Mouse (Mus musculus) hindbrain, embryonic 13.5 days (tissue): ENCODE results near the gene Lrp8. TPM values are rescaled to one million over a fixed set of nuclear protein-coding genes. Genes with fewer than 3 reads are reported as not detected.

Experiments used
- ATAC-seq: fragments of 200-750 bp; cut with Nextera tagmentation; 2 replicates; pipeline ENCODE4 v1.8.0; 2017; ENCODE audit warnings: moderate TSS enrichment; ENCODE audit not compliant: low FRiP score
- H3K27ac ChIP-seq: fragments of 300-500 bp; sonication (generic); 2 replicates; pipeline ENCODE4 v1.5.1; 2015; ENCODE audit warnings: inconsistent platforms, mild to moderate bottlenecking, moderate library complexity
- H3K27me3 ChIP-seq: fragments of 300-500 bp; sonication (generic); 2 replicates; pipeline ENCODE4 v1.6.1; 2015; ENCODE audit warnings: mild to moderate bottlenecking, inconsistent platforms
- H3K36me3 ChIP-seq: fragments of 300-500 bp; sonication (generic); 2 replicates; pipeline ENCODE4 v1.6.1; 2015; ENCODE audit warnings: mild to moderate bottlenecking, inconsistent platforms
- H3K4me1 ChIP-seq: fragments of 300-500 bp; sonication (generic); replicated peaks from 2 replicates; pipeline ENCODE4 v1.6.1; 2015; ENCODE audit warnings: inconsistent platforms
- H3K4me2 ChIP-seq: fragments of 300-500 bp; sonication (generic); 2 replicates; pipeline ENCODE4 v1.6.1; 2015; ENCODE audit warnings: inconsistent platforms, mild to moderate bottlenecking, moderate library complexity
- H3K4me3 ChIP-seq: fragments of 300-500 bp; sonication (generic); 2 replicates; pipeline ENCODE4 v1.5.1; 2015; ENCODE audit warnings: mild to moderate bottlenecking, inconsistent platforms
- H3K9ac ChIP-seq: fragments of 300-500 bp; sonication (generic); 2 replicates; pipeline ENCODE4 v1.6.1; 2015; ENCODE audit warnings: mild to moderate bottlenecking, inconsistent platforms
- H3K9me3 ChIP-seq: fragments of 300-500 bp; sonication (generic); 2 replicates; pipeline ENCODE4 v1.6.1; 2016; ENCODE audit warnings: inconsistent platforms
- WGBS: fragments of 180-500 bp; shearing (Covaris S2); methylation state at CpG from one replicate; pipeline ENCODE4 v1.1.7; 2015; 5-methylcytosine and 5-hydroxymethylcytosine counted together
- polyA plus RNA-seq: library from polyadenylated mRNA; unstranded; fragments of >200 nt; fragmentation: Nextera tagmentation; extraction: Ambion mirVana; gene quantifications from 2 replicates; pipeline ENCODE4 v1.2.1, GENCODE M21; 2015

Lrp8 gene
- polyA plus RNA-seq, 1 experiment from 2014 or later, result 41.7 TPM

- Histone ChIP-seq H3K4me3 (no peak overlapping the region), H3K9ac (peak overlapping the region; percentile 39), H3K4me1 (peaks cover 67% of the 10 kb centered on the region), H3K27ac (0 out of 2 replicates have a peak overlapping the region, but pooled peaks have one; percentile 18), H3K4me2 (no peak overlapping the region), H3K36me3 (peaks cover 67% of the 10 kb centered on the region), H3K27me3 (no peaks in the 10 kb centered on the region), H3K9me3 (no peaks in the 10 kb centered on the region)
- 47% methylated on average over 10 of the region's 10 CpGs for WGBS
- ATAC-seq, result no peak
Observed at GRCm38 (mm10) chr4:107811716-107812330, 9.8 kb downstream of the Lrp8 start.

GRCm38 (mm10) chr4:107812336-107812735 lies 10.3 kb downstream of the Lrp8 start:
- peaks cover 65% of the 10 kb centered on the region for H3K36me3 ChIP-seq
- no peak overlapping the region for H3K4me3 ChIP-seq
- no peaks in the 10 kb centered on the region for H3K9me3 ChIP-seq
- peak overlapping the region; percentile 48; the same call in 1 of the 2 replicates for H3K27ac ChIP-seq
- peaks cover 68% of the 10 kb centered on the region for H3K4me1 ChIP-seq
- WGBS, result 85% methylated on average over 6 of the region's 6 CpGs
- peak overlapping the region; percentile 43; the same call in 1 of the 2 replicates for H3K9ac ChIP-seq
- H3K4me2 ChIP-seq, result no peak overlapping the region
- H3K27me3 ChIP-seq, result no peaks in the 10 kb centered on the region
- no peak for ATAC-seq

- Histone ChIP-seq H3K9ac (no peak overlapping the region), H3K9me3 (no peaks in the 10 kb centered on the region), H3K4me1 (peaks cover 91% of the 10 kb centered on the region), H3K27me3 (0 out of 2 replicates have a peak, but pooled peaks cover 2% of the 10 kb centered on the region), H3K4me3 (no peak overlapping the region), H3K4me2 (no peak overlapping the region), H3K36me3 (peaks cover 39% of the 10 kb centered on the region), H3K27ac (peak overlapping the region; percentile 2)
- WGBS, result 84% methylated on average over 4 of the region's 4 CpGs
- ATAC-seq, result no peak
Observed at GRCm38 (mm10) chr4:107816459-107816858, 14.4 kb downstream of the Lrp8 start.

GRCm38 (mm10) chr4:107817463-107817862 lies 15.4 kb downstream of the Lrp8 start:
- Histone ChIP-seq H3K9me3 (no peaks in the 10 kb centered on the region), H3K27me3 (0 out of 2 replicates have a peak, but pooled peaks cover 2% of the 10 kb centered on the region), H3K36me3 (peaks cover 34% of the 10 kb centered on the region), H3K4me1 (peaks cover 93% of the 10 kb centered on the region), H3K4me3 (no peak overlapping the region), H3K4me2 (no peak overlapping the region), H3K27ac (peak overlapping the region; percentile 76), H3K9ac (no peak overlapping the region)
- WGBS, result 18% methylated on average over 6 of the region's 6 CpGs
- peak; percentile 23 for ATAC-seq

GRCm38 (mm10) chr4:107819990-107820719 lies 18.1 kb downstream of the Lrp8 start:
- no peak overlapping the region for H3K4me3 ChIP-seq
- no peak overlapping the region for H3K4me2 ChIP-seq
- H3K9me3 ChIP-seq, result no peaks in the 10 kb centered on the region
- H3K27me3 ChIP-seq, result 0 out of 2 replicates have a peak, but pooled peaks cover 2% of the 10 kb centered on the region
- peaks cover 16% of the 10 kb centered on the region for H3K36me3 ChIP-seq
- ATAC-seq, result peak; percentile 12; the same call in 1 of the 2 replicates
- H3K27ac ChIP-seq, result peak overlapping the region; percentile 77
- 0 out of 2 replicates have a peak overlapping the region, but pooled peaks have one; percentile 39 for H3K9ac ChIP-seq
- H3K4me1 ChIP-seq, result peaks cover 99% of the 10 kb centered on the region
- 50% methylated on average over 16 of the region's 16 CpGs for WGBS

GRCm38 (mm10) chr4:107820856-107821619 lies 19.0 kb downstream of the Lrp8 start:
- H3K27ac ChIP-seq, result peak overlapping the region; percentile 87
- no peaks in the 10 kb centered on the region for H3K9me3 ChIP-seq
- no peak for ATAC-seq
- H3K4me1 ChIP-seq, result peaks cover 99% of the 10 kb centered on the region
- peaks cover 8% of the 10 kb centered on the region for H3K36me3 ChIP-seq
- H3K4me3 ChIP-seq, result no peak overlapping the region
- no peak overlapping the region for H3K4me2 ChIP-seq
- peak overlapping the region; percentile 0 for H3K9ac ChIP-seq
- WGBS, result 76% methylated on average over 8 of the region's 8 CpGs
- H3K27me3 ChIP-seq, result 0 out of 2 replicates have a peak, but pooled peaks cover 2% of the 10 kb centered on the region

GRCm38 (mm10) chr4:107822936-107823411 lies 20.9 kb downstream of the Lrp8 start:
- Histone ChIP-seq H3K4me3 (peak overlapping the region; percentile 8; the same call in 1 of the 2 replicates), H3K4me1 (peaks cover 100% of the 10 kb centered on the region), H3K27ac (peak overlapping the region; percentile 87), H3K9ac (peak overlapping the region; percentile 60), H3K4me2 (peak overlapping the region; percentile 39), H3K9me3 (no peaks in the 10 kb centered on the region), H3K27me3 (0 out of 2 replicates have a peak, but pooled peaks cover 2% of the 10 kb centered on the region), H3K36me3 (no peaks in the 10 kb centered on the region)
- WGBS, result 21% methylated on average over 9 of the region's 9 CpGs
- peak; percentile 63 for ATAC-seq

- peak; percentile 14; the same call in 1 of the 2 replicates for ATAC-seq
- H3K27ac ChIP-seq, result peak overlapping the region; percentile 87
- H3K4me2 ChIP-seq, result peak overlapping the region; percentile 39
- H3K36me3 ChIP-seq, result no peaks in the 10 kb centered on the region
- H3K9me3 ChIP-seq, result no peaks in the 10 kb centered on the region
- 0 out of 2 replicates have a peak, but pooled peaks cover 2% of the 10 kb centered on the region for H3K27me3 ChIP-seq
- H3K4me3 ChIP-seq, result 0 out of 2 replicates have a peak overlapping the region, but pooled peaks have one; percentile 8
- H3K9ac ChIP-seq, result peak overlapping the region; percentile 60
- peaks cover 100% of the 10 kb centered on the region for H3K4me1 ChIP-seq
- WGBS, result 14% methylated on average over 11 of the region's 11 CpGs
Observed at GRCm38 (mm10) chr4:107823511-107823910, 21.4 kb downstream of the Lrp8 start.

GRCm38 (mm10) chr4:107828727-107829218 lies 26.7 kb downstream of the Lrp8 start:
- Histone ChIP-seq H3K27me3 (no peaks in the 10 kb centered on the region), H3K4me1 (peaks cover 100% of the 10 kb centered on the region), H3K27ac (peak overlapping the region; percentile 78), H3K9ac (peak overlapping the region; percentile 63), H3K4me3 (no peak overlapping the region), H3K36me3 (no peaks in the 10 kb centered on the region), H3K4me2 (no peak overlapping the region; the same call in 1 of the 2 replicates), H3K9me3 (no peaks in the 10 kb centered on the region)
- 8% methylated on average over 10 of the region's 10 CpGs for WGBS
- peak; percentile 65 for ATAC-seq

- H3K9ac ChIP-seq, result peak overlapping the region; percentile 3; the same call in 1 of the 2 replicates
- H3K4me1 ChIP-seq, result peaks cover 100% of the 10 kb centered on the region
- H3K36me3 ChIP-seq, result no peaks in the 10 kb centered on the region
- no peaks in the 10 kb centered on the region for H3K27me3 ChIP-seq
- 17% methylated on average over 2 of the region's 2 CpGs for WGBS
- no peaks in the 10 kb centered on the region for H3K9me3 ChIP-seq
- no peak overlapping the region for H3K4me3 ChIP-seq
- H3K4me2 ChIP-seq, result 0 out of 2 replicates have a peak overlapping the region, but pooled peaks have one; percentile 5
- H3K27ac ChIP-seq, result peak overlapping the region; percentile 78
- no peak for ATAC-seq
Observed at GRCm38 (mm10) chr4:107829675-107830074, 27.6 kb downstream of the Lrp8 start.

- no peak overlapping the region for H3K4me3 ChIP-seq
- H3K27me3 ChIP-seq, result no peaks in the 10 kb centered on the region
- peak overlapping the region; percentile 78 for H3K27ac ChIP-seq
- no peak for ATAC-seq
- peaks cover 100% of the 10 kb centered on the region for H3K4me1 ChIP-seq
- H3K36me3 ChIP-seq, result no peaks in the 10 kb centered on the region
- no peaks in the 10 kb centered on the region for H3K9me3 ChIP-seq
- H3K9ac ChIP-seq, result peak overlapping the region; percentile 3; the same call in 1 of the 2 replicates
- 0 out of 2 replicates have a peak overlapping the region, but pooled peaks have one; percentile 5 for H3K4me2 ChIP-seq
- 38% methylated on average over 10 of the region's 10 CpGs for WGBS
Observed at GRCm38 (mm10) chr4:107830189-107830588, 28.1 kb downstream of the Lrp8 start.
